Mouse (Mus musculus) urinary bladder, postnatal 0 days (tissue): ENCODE measurements around the gene Hist1h3e. TPM values are rescaled to one million over a fixed set of nuclear protein-coding genes. Genes with fewer than 3 reads are reported as not detected.

Source experiments
- polyA plus RNA-seq: library from polyadenylated mRNA; unstranded; fragments of >200 nt; fragmentation: Nextera tagmentation; extraction: Ambion mirVana; gene quantifications from 2 replicates; pipeline ENCODE4 v1.2.1, GENCODE M21; 2015

Hist1h3e gene
- polyA plus RNA-seq = 1.8 and 2.0 TPM in 2 replicates

GRCm38 (mm10) chr13:23561883-23562659 lies at the start of gene Hist1h3e:
Gene Hist1h3e (minus strand): TSS chr13:23562369.

GRCm38 (mm10) chr13:23581408-23582218 lies 19.4 kb upstream of the Hist1h3e start, which contains the start of gene Hist1h4d:
Gene Hist1h4d (plus strand): TSS chr13:23581598.

GRCm38 (mm10) chr13:23575271-23575851 lies 13.2 kb upstream of the Hist1h3e start, which contains the start of gene Hist1h3d:
Gene Hist1h3d (plus strand): TSS chr13:23575763.

GRCm38 (mm10) chr13:23573898-23574524 lies 11.8 kb upstream of the Hist1h3e start, which contains the start of the genes Hist1h2bf and Hist1h2ad:
Gene Hist1h2bf (minus strand): TSS chr13:23574196.
Gene Hist1h2ad (plus strand): TSS chr13:23574381.

GRCm38 (mm10) chr13:23571022-23571503 lies 8.9 kb upstream of the Hist1h3e start, which contains the start of the genes Hist1h2ae and Hist1h2bg:
Gene Hist1h2ae (minus strand): TSS chr13:23571220.
Gene Hist1h2bg (plus strand): TSS chr13:23571396.

GRCm38 (mm10) chr13:23552962-23553361 lies 9.2 kb downstream of the Hist1h3e start, which contains the start of gene Hist1h1d:
Gene Hist1h1d (plus strand): TSS chr13:23553262.

GRCm38 (mm10) chr13:23551146-23551834 lies 10.9 kb downstream of the Hist1h3e start, which contains the start of gene Hist1h4f:
Gene Hist1h4f (minus strand): TSS chr13:23551648.

GRCm38 (mm10) chr13:23543965-23544786 lies 18.0 kb downstream of the Hist1h3e start, which contains the start of gene Hist1h3f:
Gene Hist1h3f (plus strand): TSS chr13:23544052.

GRCm38 (mm10) chr13:23542999-23543607 lies 19.1 kb downstream of the Hist1h3e start, which contains the start of gene Hist1h2bh:
Gene Hist1h2bh (minus strand): TSS chr13:23543392.

GRCm38 (mm10) chr13:23535137-23536075 lies 26.8 kb downstream of the Hist1h3e start, which contains the start of gene Hist1h3g:
Gene Hist1h3g (plus strand): TSS chr13:23535422.

GRCm38 (mm10) chr13:23533560-23534367 lies 28.4 kb downstream of the Hist1h3e start, which contains the start of gene Hist1h2af:
Gene Hist1h2af (plus strand): TSS chr13:23533906.

GRCm38 (mm10) chr13:23530901-23531875 lies 31.0 kb downstream of the Hist1h3e start, which contains the start of gene Hist1h4h:
Gene Hist1h4h (plus strand): TSS chr13:23531050.

